Mouse (Mus musculus) heart, embryonic 14.5 days (tissue): ENCODE measurements around the gene Traf3ip2. TPM values are rescaled to one million over a fixed set of nuclear protein-coding genes. Genes with fewer than 3 reads are reported as not detected.

Experiments used
- ATAC-seq: fragments of 200-750 bp; cut with Nextera tagmentation; 2 replicates; pipeline ENCODE4 v1.8.0; 2017; ENCODE audit warnings: low read depth, moderate TSS enrichment; ENCODE audit not compliant: insufficient number of reproducible peaks, insufficient read depth, low FRiP score
- H3K27ac ChIP-seq, 2 experiments: fragments of 200-500 bp in 1 of 2; fragments of 300-500 bp in 1 of 2; sonication (generic) in 1 of 2; replicated peaks in 1 of 2; 2 replicates each; pipeline ENCODE4 v1.5.1; 2012 to 2014; ENCODE audit warnings: low read depth in 2 of 2, low read length in 2 of 2, control low read depth in 1 of 2, mild to moderate bottlenecking in 1 of 2, mixed read lengths in 1 of 2; ENCODE audit not compliant: control insufficient read depth in 1 of 2, insufficient read depth in 1 of 2
- H3K27me3 ChIP-seq: fragments of 300-500 bp; sonication (generic); 2 replicates; pipeline ENCODE4 v1.6.1; 2014; ENCODE audit warnings: mild to moderate bottlenecking, low read length, control low read depth; ENCODE audit not compliant: control insufficient read depth, insufficient read depth
- H3K36me3 ChIP-seq: fragments of 300-500 bp; sonication (generic); 2 replicates; pipeline ENCODE4 v1.6.1; 2014; ENCODE audit warnings: mild to moderate bottlenecking, control low read depth, low read length, mixed read lengths; ENCODE audit not compliant: control insufficient read depth, insufficient read depth
- H3K4me1 ChIP-seq, 2 experiments: fragments of 200-500 bp in 1 of 2; fragments of 300-500 bp in 1 of 2; sonication (generic) in 1 of 2; 2 replicates each; pipeline ENCODE4 v1.6.1; 2012 to 2014; ENCODE audit warnings: low read length in 2 of 2, control low read depth in 1 of 2, mixed read lengths in 1 of 2; ENCODE audit not compliant: control insufficient read depth in 2 of 2, insufficient read depth in 2 of 2
- H3K4me2 ChIP-seq: fragments of 300-500 bp; sonication (generic); 2 replicates; pipeline ENCODE4 v1.6.1; 2014; ENCODE audit warnings: mild to moderate bottlenecking, low read length
- H3K4me3 ChIP-seq, 2 experiments: fragments of 200-500 bp in 1 of 2; fragments of 300-500 bp in 1 of 2; sonication (generic) in 1 of 2; 2 replicates each; pipeline ENCODE4 v1.5.1; 2012 to 2014; ENCODE audit warnings: low read length in 2 of 2, mild to moderate bottlenecking in 2 of 2, control low read depth in 1 of 2, low read depth in 1 of 2, moderate library complexity in 1 of 2; ENCODE audit not compliant: control insufficient read depth in 1 of 2, insufficient read depth in 1 of 2
- H3K9ac ChIP-seq: fragments of 300-500 bp; sonication (generic); 2 replicates; pipeline ENCODE4 v1.6.1; 2014; ENCODE audit warnings: mild to moderate bottlenecking, low read length
- H3K9me3 ChIP-seq: fragments of 300-500 bp; sonication (generic); 2 replicates; pipeline ENCODE4 v1.6.1; 2016; ENCODE audit warnings: low read length, control low read depth; ENCODE audit not compliant: control insufficient read depth
- WGBS: fragments of 180-500 bp; shearing (Covaris S2); extraction: QIAGEN DNeasy Blood & Tissue Kit; methylation state at CpG from one replicate; pipeline ENCODE4 v1.1.7; 2014; 5-methylcytosine and 5-hydroxymethylcytosine counted together
- polyA plus RNA-seq: library from polyadenylated mRNA; unstranded; fragments of >200 nt; fragmentation: Nextera tagmentation; extraction: Ambion mirVana; gene quantifications from 2 replicates; pipeline ENCODE4 v1.2.1, GENCODE M21; 2014

Gene Traf3ip2
- polyA plus RNA-seq, 1 experiment from 2014 or later = 10.2 TPM

DNA sequence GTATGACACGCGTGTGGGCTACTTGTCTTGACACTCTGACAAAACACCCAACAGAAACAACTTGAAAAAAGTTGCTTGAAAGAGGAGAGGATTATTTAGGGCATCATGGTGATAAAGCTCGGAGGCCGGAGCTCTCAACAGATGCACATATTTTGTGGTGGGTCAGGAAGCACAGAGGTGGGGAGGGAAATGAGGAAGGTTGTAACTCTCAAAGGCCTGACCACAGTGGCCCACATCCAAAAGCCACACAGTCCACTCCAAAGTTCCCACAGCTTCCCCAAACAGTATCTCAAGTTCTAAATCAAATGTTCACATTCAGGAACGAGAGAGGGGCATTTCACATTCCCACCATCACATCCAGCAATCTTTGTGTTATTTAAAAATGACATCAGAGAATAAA, 11.7 kb upstream of the Traf3ip2 start:
- H3K36me3 ChIP-seq = no peaks in the 10 kb centered on the region
- H3K4me2 ChIP-seq = no peak overlapping the region
- peaks cover 0 to 2% of the 10 kb centered on the region in 2 experiments; a peak in 1 of 4 replicates for H3K4me1 ChIP-seq
- no peak for ATAC-seq
- WGBS = 65% methylated on average over 5 of the region's 5 CpGs
- no peak overlapping the region for H3K9ac ChIP-seq
- no peak overlapping the region for H3K4me3 ChIP-seq
- no peaks in the 10 kb centered on the region for H3K27me3 ChIP-seq
- H3K27ac ChIP-seq = no peak overlapping the region
- H3K9me3 ChIP-seq = peaks cover 13% of the 10 kb centered on the region; the same call in 1 of the 2 replicates

DNA sequence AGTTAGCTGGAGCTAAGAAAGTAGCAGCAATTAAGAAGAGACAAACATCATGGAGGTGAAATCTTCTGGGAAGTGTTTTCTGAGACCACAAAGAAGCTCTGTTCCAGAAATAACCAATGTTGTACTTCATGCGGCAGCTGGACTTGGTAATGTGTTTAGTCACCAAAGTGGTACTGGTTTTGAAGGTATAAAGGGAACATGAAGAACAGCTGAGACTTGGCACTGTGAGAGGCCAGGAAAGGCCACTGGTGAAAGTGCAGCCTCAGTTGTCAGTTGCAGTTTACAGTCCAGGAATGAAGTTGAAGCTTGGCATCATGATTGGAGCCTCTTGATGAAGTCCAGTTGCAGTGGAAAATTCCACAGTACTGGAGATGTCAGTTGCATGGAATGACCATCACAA, 6.3 kb upstream of the Traf3ip2 start:
- Histone ChIP-seq H3K4me2 (no peak overlapping the region), H3K4me3 (no peak overlapping the region), H3K27ac (no peak overlapping the region), H3K4me1 (no peaks in the 10 kb centered on the region), H3K9ac (no peak overlapping the region), H3K27me3 (no peaks in the 10 kb centered on the region), H3K36me3 (no peaks in the 10 kb centered on the region), H3K9me3 (peaks cover 13% of the 10 kb centered on the region; the same call in 1 of the 2 replicates)
- 91% methylated on average over 1 of the region's 1 CpGs for WGBS
- no peak for ATAC-seq

DNA sequence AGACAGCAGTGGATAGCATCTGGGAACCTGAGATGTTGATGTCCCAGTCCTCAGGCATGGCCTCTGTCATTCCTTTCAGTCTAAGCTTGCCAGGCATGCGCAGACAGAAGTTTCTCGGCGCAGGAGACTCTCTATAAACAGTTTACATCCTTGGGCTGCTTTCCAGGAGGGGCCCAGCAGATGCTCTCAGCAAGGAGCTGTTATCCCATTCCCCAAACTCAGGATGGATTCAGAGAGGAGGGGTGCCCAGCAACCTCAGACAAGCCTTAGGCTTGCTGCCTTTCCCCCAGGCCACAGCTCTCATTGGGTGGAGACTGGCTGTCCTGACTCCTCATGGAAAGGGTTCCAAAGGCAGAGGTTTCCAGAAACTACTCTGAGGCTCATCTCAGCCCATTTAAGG, 1.5 kb upstream of the Traf3ip2 start:
- Histone ChIP-seq H3K27ac (no peak overlapping the region), H3K4me3 (no peak overlapping the region), H3K36me3 (no peaks in the 10 kb centered on the region), H3K27me3 (no peaks in the 10 kb centered on the region), H3K9ac (no peak overlapping the region), H3K4me2 (no peak overlapping the region), H3K9me3 (no peaks in the 10 kb centered on the region), H3K4me1 (peaks cover 12 to 29% of the 10 kb centered on the region in 2 experiments)
- 69% methylated on average over 3 of the region's 3 CpGs for WGBS
- no peak for ATAC-seq

DNA sequence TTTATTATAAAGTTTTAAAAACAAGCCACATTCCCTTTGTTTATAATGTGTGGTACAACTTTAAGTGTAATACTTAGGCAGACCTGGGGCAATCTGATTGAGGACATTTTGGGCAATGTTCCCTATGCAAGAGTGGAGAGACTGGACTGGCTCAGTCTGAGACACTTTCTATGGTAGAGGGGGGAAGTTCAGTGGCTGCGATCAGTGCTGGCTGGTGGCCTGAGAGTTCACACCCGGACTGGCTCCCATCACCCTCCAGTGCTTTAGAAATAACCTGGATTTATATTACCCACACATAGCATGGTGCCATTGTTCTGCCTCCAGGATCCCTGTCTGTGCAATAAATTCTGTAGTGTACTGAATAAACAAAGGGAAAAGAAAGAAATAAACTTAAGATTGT, 603 bp upstream of the Traf3ip2 start:
- Histone ChIP-seq H3K27me3 (no peaks in the 10 kb centered on the region), H3K36me3 (no peaks in the 10 kb centered on the region), H3K4me2 (peak overlapping the region; percentile 72; the same call in 1 of the 2 replicates), H3K4me1 (peaks cover 12 to 31% of the 10 kb centered on the region in 2 experiments), H3K9me3 (no peaks in the 10 kb centered on the region), H3K27ac (peak overlapping the region in 1 of 2 experiments; percentile 93; a peak in 2 of 4 replicates), H3K4me3 (no peak overlapping the region), H3K9ac (no peak overlapping the region)
- 67% methylated on average over 2 of the region's 2 CpGs for WGBS
- ATAC-seq = no peak

DNA sequence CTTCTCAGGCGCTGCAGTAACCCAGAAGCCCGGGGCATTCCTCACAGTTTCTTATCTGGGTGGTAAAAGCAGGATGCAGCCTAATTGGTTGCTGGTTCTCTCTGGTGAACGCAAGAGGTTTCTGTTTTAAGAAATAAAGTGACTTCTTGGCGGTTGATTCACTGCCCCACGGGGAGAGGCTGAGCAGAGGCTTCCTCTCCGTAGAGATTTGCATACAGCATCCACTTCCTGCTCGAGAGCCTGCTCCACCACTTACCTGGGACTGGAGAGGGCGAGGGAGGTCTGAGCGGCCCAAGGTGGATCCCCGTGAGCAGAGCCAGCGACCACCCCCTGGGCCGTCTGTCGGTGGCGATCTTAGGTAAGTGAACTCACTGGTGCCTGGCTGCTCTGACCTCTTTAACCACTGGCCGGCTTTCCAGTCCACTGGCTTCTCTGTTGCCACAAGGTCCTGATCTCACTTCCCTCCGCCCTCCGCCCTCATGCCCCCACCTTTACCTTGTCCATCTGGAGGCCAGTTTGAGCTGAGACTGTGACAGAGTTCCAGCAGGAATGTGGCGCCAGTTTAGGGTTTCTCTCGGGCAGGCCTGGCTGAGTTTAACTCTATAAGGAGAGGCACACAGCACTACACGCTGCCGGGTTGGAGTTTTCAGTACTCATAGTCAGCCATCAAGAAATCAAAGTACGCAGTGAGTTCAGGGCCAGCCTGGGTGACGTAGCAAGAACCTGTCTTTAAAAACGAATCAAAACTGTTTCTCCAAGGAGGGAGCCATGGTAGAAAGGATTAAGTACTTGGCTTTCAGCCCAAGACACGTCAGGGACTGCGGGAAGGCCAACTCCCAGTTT, 476 bp downstream of the Traf3ip2 start:
- Histone ChIP-seq H3K27me3 (no peaks in the 10 kb centered on the region), H3K4me2 (peak overlapping the region; percentile 72), H3K4me1 (peaks cover 12 to 31% of the 10 kb centered on the region in 2 experiments), H3K9ac (peak overlapping the region; percentile 78), H3K36me3 (peaks cover 7% of the 10 kb centered on the region; the same call in 1 of the 2 replicates), H3K4me3 (peak overlapping the region; percentile 49 to 56), H3K27ac (peak overlapping the region; percentile 93 to 95), H3K9me3 (no peaks in the 10 kb centered on the region)
- under 1% methylated on average over 26 of the region's 26 CpGs for WGBS
- ATAC-seq = peak; percentile 47

DNA sequence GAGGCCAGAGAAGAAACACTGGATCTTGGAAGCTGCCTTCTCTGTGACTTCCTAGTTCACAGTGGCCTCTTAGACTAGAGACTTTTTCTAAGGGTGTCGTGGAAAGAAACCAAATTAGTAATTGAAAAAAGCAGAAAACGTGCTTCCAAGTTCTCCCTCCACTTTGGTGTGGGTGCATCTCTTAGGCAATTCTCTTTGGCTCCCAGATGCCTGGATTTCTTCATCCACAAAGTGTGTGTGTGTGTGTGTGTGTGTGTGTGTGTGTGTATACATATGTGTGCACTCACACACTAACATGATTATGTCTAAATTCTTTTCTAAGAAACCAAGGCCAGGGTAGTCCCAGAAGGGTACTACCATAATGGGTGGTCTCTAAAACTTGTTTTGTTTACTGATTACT, 1.2 kb downstream of the Traf3ip2 start:
- Histone ChIP-seq H3K9me3 (no peaks in the 10 kb centered on the region), H3K9ac (peak overlapping the region; percentile 78), H3K4me2 (peak overlapping the region; percentile 72), H3K36me3 (peaks cover 9% of the 10 kb centered on the region; the same call in 1 of the 2 replicates), H3K27ac (peak overlapping the region; percentile 93 to 95), H3K27me3 (no peaks in the 10 kb centered on the region), H3K4me1 (peaks cover 12 to 31% of the 10 kb centered on the region in 2 experiments), H3K4me3 (peak overlapping the region; percentile 21 to 49; a peak in 3 of 4 replicates)
- ATAC-seq = no peak
- 26% methylated on average over 2 of the region's 2 CpGs for WGBS

DNA sequence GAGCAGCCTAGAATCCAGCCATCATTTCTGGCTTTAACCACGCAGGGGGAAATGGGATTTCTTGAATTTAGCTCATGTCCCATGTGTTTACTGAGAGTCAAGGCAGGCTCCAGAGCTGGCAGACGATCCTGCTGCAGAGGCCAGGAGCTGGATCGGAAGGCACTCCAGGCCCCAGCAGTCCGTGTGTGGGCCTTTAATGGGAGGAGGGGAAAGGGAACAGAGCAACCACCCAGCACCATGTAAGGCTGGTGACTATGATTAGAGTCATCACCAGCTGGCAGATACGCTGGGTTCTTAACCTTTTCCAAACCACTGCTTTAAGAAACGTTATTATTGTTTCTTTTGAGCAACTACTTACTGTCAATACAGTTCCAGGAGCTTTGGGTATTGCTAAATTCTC, 1.9 kb downstream of the Traf3ip2 start:
- Histone ChIP-seq H3K9ac (peak overlapping the region; percentile 78), H3K9me3 (no peaks in the 10 kb centered on the region), H3K27ac (peak overlapping the region; percentile 92 to 93), H3K4me2 (peak overlapping the region; percentile 72), H3K36me3 (peaks cover 11% of the 10 kb centered on the region; the same call in 1 of the 2 replicates), H3K4me3 (peak overlapping the region; percentile 26 to 49), H3K4me1 (peaks cover 12 to 31% of the 10 kb centered on the region in 2 experiments), H3K27me3 (no peaks in the 10 kb centered on the region)
- 12% methylated on average over 6 of the region's 6 CpGs for WGBS
- peak; percentile 84 for ATAC-seq
